Mouse (Mus musculus) CH12.LX (cell line): Measurements from ENCODE around the gene Tssk6. TPM values are rescaled to one million over a fixed set of nuclear protein-coding genes. Genes with fewer than 3 reads are reported as not detected.
A peak's percentile ranks its signal among the peaks of the same experiment; 100 is the strongest.

Source experiments
- DNase-seq: peaks from one replicate; pipeline ENCODE4 v3.0.0-alpha.2; 2013; ENCODE audit errors: extremely low read depth
- H3K27ac ChIP-seq: 2 replicates; pipeline ENCODE4 v1.5.1; 2012; ENCODE audit warnings: low read depth, mild to moderate bottlenecking, control low read depth, moderate library complexity; ENCODE audit not compliant: insufficient read depth
- H3K27me3 ChIP-seq: replicated peaks from 2 replicates; pipeline ENCODE3; 2012; ENCODE audit warnings: inconsistent platforms
- H3K36me3 ChIP-seq, 2 experiments: replicated peaks in 1 of 2; 2 replicates each; pipeline versions ENCODE3 to v1.6.1; 2012; ENCODE audit warnings: inconsistent platforms in 1 of 2, low read length in 1 of 2, mild to moderate bottlenecking in 1 of 2, mixed read lengths in 1 of 2, moderate library complexity in 1 of 2; ENCODE audit not compliant: control insufficient read depth in 1 of 2, insufficient read depth in 1 of 2
- H3K4me1 ChIP-seq, 2 experiments: 2 replicates each; pipeline ENCODE4 v1.6.1; 2012; ENCODE audit warnings: inconsistent platforms in 1 of 2, moderate library complexity in 1 of 2; ENCODE audit not compliant: insufficient read depth in 2 of 2, control insufficient read depth in 1 of 2
- H3K4me2 ChIP-seq: 2 replicates; pipeline ENCODE4 v1.6.1; 2012; ENCODE audit warnings: low read depth, mild to moderate bottlenecking, control low read depth; ENCODE audit not compliant: poor library complexity, insufficient read depth, severe bottlenecking
- H3K4me3 ChIP-seq, 3 experiments: fragments of 150-350 bp in 1 of 3; sonication (generic) in 1 of 3; replicated peaks in 1 of 3; 2 replicates each; pipeline versions ENCODE3 to v1.5.1; 2011 to 2012; ENCODE audit warnings: low read depth in 2 of 3, low read length in 2 of 3, mild to moderate bottlenecking in 2 of 3, moderate library complexity in 2 of 3, control low read depth in 1 of 3, improper control_type of control experiment in 1 of 3, inconsistent platforms in 1 of 3, mixed read lengths in 1 of 3; ENCODE audit not compliant: poor library complexity in 1 of 3
- H3K79me2 ChIP-seq: replicated peaks from 2 replicates; pipeline ENCODE4 v1.6.1; 2012; ENCODE audit warnings: mild to moderate bottlenecking, moderate library complexity; ENCODE audit not compliant: control insufficient read depth, poor library complexity, insufficient read depth, severe bottlenecking; ENCODE audit errors: extremely low read depth
- H3K9ac ChIP-seq: 2 replicates; pipeline ENCODE4 v1.6.1; 2012; ENCODE audit warnings: low read depth, mild to moderate bottlenecking, control low read depth, moderate library complexity; ENCODE audit not compliant: insufficient read depth
- H3K9me3 ChIP-seq: replicated peaks from 2 replicates; pipeline ENCODE3; 2012; ENCODE audit warnings: low read length, inconsistent platforms, mixed read lengths
- BHLHE40 ChIP-seq: IDR thresholded peaks from 2 replicates; pipeline ENCODE4 v1.6.1; 2011; ENCODE audit warnings: mild to moderate bottlenecking, low read depth, low read length, improper control_type of control experiment
- CHD1 ChIP-seq: IDR thresholded peaks from 2 replicates; pipeline ENCODE4 v1.6.1; 2012; ENCODE audit warnings: low read depth, low read length, improper control_type of control experiment, inconsistent platforms
- CTCF ChIP-seq, 2 experiments: IDR thresholded peaks in 1 of 2; conservative IDR thresholded peaks in 1 of 2; 2 replicates each; pipeline ENCODE4 v1.5.1; 2011 to 2012; ENCODE audit warnings: low read depth in 2 of 2, low read length in 2 of 2, improper control_type of control experiment in 1 of 2, inconsistent platforms in 1 of 2, mild to moderate bottlenecking in 1 of 2, moderate library complexity in 1 of 2
- ETS1 ChIP-seq: conservative IDR thresholded peaks from 2 replicates; pipeline ENCODE4 v1.6.1; 2012; ENCODE audit warnings: low read depth, mild to moderate bottlenecking, inconsistent platforms, low read length, improper control_type of control experiment, moderate library complexity
- HCFC1 ChIP-seq: IDR thresholded peaks from 2 replicates; pipeline ENCODE4 v1.6.1; 2012; ENCODE audit warnings: low read depth, mild to moderate bottlenecking, inconsistent platforms, low read length, improper control_type of control experiment
- IRF4 ChIP-seq: IDR thresholded peaks from 2 replicates; pipeline ENCODE4 v1.6.1; 2014; ENCODE audit warnings: low read depth, mild to moderate bottlenecking, inconsistent platforms, low read length, improper control_type of control experiment
- JUN ChIP-seq: IDR thresholded peaks from 2 replicates; pipeline ENCODE4 v1.6.1; 2011; ENCODE audit warnings: low read depth, mild to moderate bottlenecking, low read length, improper control_type of control experiment, moderate library complexity; ENCODE audit not compliant: insufficient read depth
- JUND ChIP-seq: conservative IDR thresholded peaks from 2 replicates; pipeline ENCODE4 v1.6.1; 2011; ENCODE audit warnings: low read depth, low read length, improper control_type of control experiment
- MAFK ChIP-seq: IDR thresholded peaks from 2 replicates; pipeline ENCODE4 v1.6.1; 2011; ENCODE audit warnings: low read length, improper control_type of control experiment; ENCODE audit not compliant: insufficient replicate concordance
- MEF2A ChIP-seq: IDR thresholded peaks from 2 replicates; pipeline ENCODE4 v1.6.1; 2014; ENCODE audit warnings: low read depth, mild to moderate bottlenecking, inconsistent platforms, low read length, improper control_type of control experiment, borderline replicate concordance
- MXI1 ChIP-seq: IDR thresholded peaks from 2 replicates; pipeline ENCODE4 v1.6.1; 2011; ENCODE audit warnings: mild to moderate bottlenecking, low read depth, low read length, improper control_type of control experiment
- MYC ChIP-seq: IDR thresholded peaks from 2 replicates; pipeline ENCODE4 v1.6.1; 2011; ENCODE audit warnings: low read depth, mild to moderate bottlenecking, improper control_type of control experiment, low read length
- NELFE ChIP-seq: IDR thresholded peaks from 2 replicates; pipeline ENCODE4 v1.6.1; 2011; ENCODE audit warnings: low read depth, low read length, improper control_type of control experiment
- NRF1 ChIP-seq: IDR thresholded peaks from 2 replicates; pipeline ENCODE4 v1.6.1; 2014; ENCODE audit warnings: low read depth, mild to moderate bottlenecking, inconsistent platforms, low read length, improper control_type of control experiment, moderate library complexity
- PAX5 ChIP-seq: IDR thresholded peaks from 2 replicates; pipeline ENCODE4 v1.6.1; 2012; ENCODE audit warnings: low read length, inconsistent platforms, mixed read lengths
- POLR2A ChIP-seq: IDR thresholded peaks from 2 replicates; pipeline ENCODE4 v1.6.1; 2011; ENCODE audit warnings: low read depth, mild to moderate bottlenecking, improper control_type of control experiment, low read length
- RAD21 ChIP-seq: IDR thresholded peaks from 2 replicates; pipeline ENCODE4 v1.6.1; 2011; ENCODE audit warnings: low read depth, mild to moderate bottlenecking, low read length, improper control_type of control experiment, moderate library complexity
- RCOR1 ChIP-seq: conservative IDR thresholded peaks from 2 replicates; pipeline ENCODE4 v1.6.1; 2012; ENCODE audit warnings: low read depth, mild to moderate bottlenecking, inconsistent platforms, low read length, improper control_type of control experiment
- SIN3A ChIP-seq: IDR thresholded peaks from 2 replicates; pipeline ENCODE4 v1.6.1; 2012; ENCODE audit warnings: low read length, improper control_type of control experiment, inconsistent platforms
- USF1 ChIP-seq: IDR thresholded peaks from 2 replicates; pipeline ENCODE4 v1.6.1; 2014; ENCODE audit warnings: low read depth, mild to moderate bottlenecking, inconsistent platforms, low read length, improper control_type of control experiment
- USF2 ChIP-seq: conservative IDR thresholded peaks from 2 replicates; pipeline ENCODE4 v1.6.1; 2011; ENCODE audit warnings: low read depth, low read length, improper control_type of control experiment
- ZMIZ1 ChIP-seq: IDR thresholded peaks from 2 replicates; pipeline ENCODE4 v1.6.1; 2012; ENCODE audit warnings: low read depth, mild to moderate bottlenecking, inconsistent platforms, low read length, improper control_type of control experiment
- ZNF384 ChIP-seq: IDR thresholded peaks from 2 replicates; pipeline ENCODE4 v1.6.1; 2012; ENCODE audit warnings: low read depth, low read length, improper control_type of control experiment, inconsistent platforms
- dilution Hi-C: fragments of 300-500 bp; cut with MboI; formaldehyde crosslinking; loops from 2 replicates; pipeline ENCODE4 v1.14.3; 2020; ENCODE audit warnings: low sequenced_read_pairs; ENCODE audit not compliant: extremely low pct_unique_long_range_greater_than_20kb, extremely low pct_ligation_motif_present
- in situ Hi-C: fragments of 300-500 bp; cut with MboI; formaldehyde crosslinking; loops from 3 replicates; pipeline ENCODE4 v1.14.3; 2019; ENCODE audit warnings: low sequenced_read_pairs, low pct_ligation_motif_present, low pct_unique_long_range_greater_than_20kb, mixed read lengths
- polyA plus RNA-seq: library from polyadenylated mRNA; unstranded; fragments of >175 nt; gene quantifications from 2 replicates; pipeline ENCODE4 v1.2.1, GENCODE M21; 2012; ENCODE audit warnings: low read depth; ENCODE audit not compliant: insufficient read length
- total RNA-seq, 2 experiments: library from RNA; depleted of rRNA; stranded (reverse); fragments of 300-350 nt in 1 of 2; fragments of >200 nt in 1 of 2; gene quantifications; 2 replicates each; pipeline ENCODE4 v1.2.3; 2012 to 2014

Gene Tssk6
- total and polyA plus RNA-seq, 3 experiments, result 0.44 to 1.8 (median 1.7) TPM

GRCm38 (mm10) chr8:69914526-69914925 is 12.5 kb downstream of the Tssk6 start:
- in situ Hi-C loops, result no loop called here
- Histone ChIP-seq H3K9ac (no peak overlapping the region), H3K27me3 (no peaks in the 10 kb centered on the region), H3K4me2 (no peak overlapping the region)
- TF ChIP-seq NELFE (no peak), RCOR1 (no peak), PAX5 (no peak), IRF4 (no peak), JUN (no peak), CHD1 (no peak), POLR2A (no peak), USF2 (no peak), NRF1 (no peak), BHLHE40 (no peak), SIN3A (no peak), MXI1 (no peak), ZMIZ1 (no peak), JUND (no peak), ZNF384 (no peak), CTCF (conservative IDR thresholded peaks at IDR 0.05 in 1 of 2, IDR thresholded peaks at IDR 0.05 in 1 of 2; ENCODE audit: low read depth in 2 of 2, low read length in 2 of 2) (no peak), MYC (no peak), MEF2A (no peak)
- TF ChIP-seq, all 38 proteins: peak for 0
- Histone ChIP-seq H3K9me3 (no peaks in the 10 kb centered on the region), H3K27ac (no peak overlapping the region), H3K4me1 (peaks cover 5 to 16% of the 10 kb centered on the region in 2 experiments), H3K36me3 (peaks cover 82 to 94% of the 10 kb centered on the region in 2 experiments), H3K4me3 (no peak overlapping the region), H3K79me2 (peaks cover 6% of the 10 kb centered on the region)
- no peak for DNase-seq
- dilution Hi-C loops, result no loop called here

- dilution Hi-C loops, result no loop called here
- Histone ChIP-seq H3K27ac (no peak overlapping the region), H3K27me3 (no peaks in the 10 kb centered on the region), H3K4me2 (no peak overlapping the region), H3K4me3 (no peak overlapping the region), H3K4me1 (peaks cover 8 to 28% of the 10 kb centered on the region in 2 experiments), H3K79me2 (peaks cover 12% of the 10 kb centered on the region), H3K9ac (no peak overlapping the region), H3K9me3 (no peaks in the 10 kb centered on the region), H3K36me3 (peaks cover 70 to 81% of the 10 kb centered on the region in 2 experiments)
- no peak for DNase-seq
- in situ Hi-C loops, result no loop called here
- no peak for TF ChIP-seq SIN3A
- no peak for TF ChIP-seq MAFK
- TF ChIP-seq HCFC1, result no peak
- TF ChIP-seq ETS1, result no peak
- TF ChIP-seq CHD1, result no peak
- no peak for TF ChIP-seq USF1
- TF ChIP-seq CTCF (conservative IDR thresholded peaks at IDR 0.05 in 1 of 2, IDR thresholded peaks at IDR 0.05 in 1 of 2; ENCODE audit: low read depth in 2 of 2, low read length in 2 of 2), result peak in 1 of 2 experiments; percentile 13; a peak in 1 of 4 replicates
- no peak for TF ChIP-seq NRF1
- no peak for TF ChIP-seq NELFE
- TF ChIP-seq RAD21, result peak; percentile 1
Measured at GRCm38 (mm10) chr8:69915748-69916147, 13.8 kb downstream of the Tssk6 start.
